Mouse (Mus musculus): Measurements from ENCODE around the gene Krtap3-1. TPM values are rescaled to one million over a fixed set of nuclear protein-coding genes. Genes with fewer than 3 reads are reported as not detected.
"Not testable (repeated sequence)": the region's sequence is repeated elsewhere in the genome, so short reads cannot be mapped to it uniquely, and the experiment has no call there.

Gene Krtap3-1
- total RNA-seq (2021): not detected
- long read RNA-seq, experiment 1: 0 reads
- long read RNA-seq, experiment 2: 0 reads

DNA sequence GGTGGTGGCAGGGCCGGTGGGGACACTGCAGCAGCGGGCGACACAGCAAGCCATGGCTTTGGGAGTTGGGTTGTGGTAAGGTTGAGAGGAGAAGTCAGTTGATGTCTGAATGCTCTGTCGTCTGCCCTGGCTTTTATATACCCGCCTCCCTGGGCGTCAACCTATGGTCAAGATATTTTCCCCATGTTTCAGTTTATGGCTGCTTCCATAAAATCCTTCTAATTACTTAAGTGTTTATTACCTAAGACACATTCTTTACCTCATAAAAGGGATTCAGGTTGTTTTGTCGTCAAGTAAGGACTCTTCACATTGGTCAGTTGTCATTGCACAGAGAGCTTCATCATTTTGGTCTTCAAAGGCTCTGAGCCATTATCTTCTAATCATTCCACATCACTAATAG lies at the start of gene Krtap3-1:
Gene Krtap3-1 (minus strand): TSS at position 101 of the 400 bp plus-strand sequence.
- DNase-seq (ENCODE audit: low spot score in 2 of 2): no peak

DNA sequence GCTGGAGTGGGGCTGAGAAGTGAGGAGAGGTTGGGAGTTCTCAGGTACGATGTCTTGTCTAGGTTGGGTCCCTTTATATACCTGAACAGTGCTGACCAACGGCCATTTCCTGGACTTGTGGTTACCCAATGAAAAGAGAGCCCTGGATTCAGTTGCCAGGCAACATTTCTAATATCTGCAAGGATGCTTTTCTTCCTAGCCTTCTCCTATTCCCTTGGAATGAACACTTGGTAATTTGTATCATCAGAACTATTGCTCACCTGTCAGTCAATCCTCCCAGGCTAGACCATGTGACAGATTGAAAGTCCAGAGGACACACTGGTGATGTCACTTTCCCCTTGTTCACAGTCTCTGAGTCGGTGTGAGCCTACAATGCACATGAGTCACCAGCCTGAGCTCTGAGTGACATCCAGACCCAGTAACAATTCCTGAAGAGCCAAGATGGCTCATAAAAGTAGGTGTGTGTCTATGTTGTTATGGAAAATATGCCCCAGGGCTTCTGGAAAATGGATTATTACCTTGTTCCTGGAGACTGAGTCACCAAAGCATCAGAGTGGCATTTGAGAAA lies 48.5 kb upstream of the Krtap3-1 start, which contains the start of gene Krtap2-4:
Gene Krtap2-4 (minus strand): TSS at position 51 of the 568 bp plus-strand sequence.
- no peak for DNase-seq (ENCODE audit: low spot score in 2 of 2)

DNA sequence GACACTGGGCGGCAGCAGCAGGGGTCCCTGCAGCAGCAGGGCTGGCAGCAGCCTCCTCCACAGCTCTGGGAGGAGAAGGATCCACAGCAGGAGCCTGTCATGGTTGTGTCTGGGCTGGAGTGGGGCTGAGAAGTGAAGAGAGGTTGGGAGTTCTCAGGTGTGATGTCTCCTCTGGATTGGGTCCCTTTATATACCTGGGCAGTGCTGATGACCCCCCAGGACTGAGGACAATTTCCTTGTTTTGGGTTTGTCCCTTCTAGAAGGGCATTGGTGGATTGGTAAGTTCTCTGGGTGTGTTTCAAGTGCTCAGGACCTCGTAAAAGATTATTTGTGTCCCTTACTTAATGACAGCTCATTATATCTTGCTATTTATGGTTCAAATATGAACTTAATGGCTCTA lies 43.7 kb upstream of the Krtap3-1 start, which contains the start of gene Gm11937:
Gene Gm11937 (minus strand): TSS at position 101 of the 400 bp plus-strand sequence.
- DNase-seq (ENCODE audit: low spot score in 2 of 2): not testable (repeated sequence)

DNA sequence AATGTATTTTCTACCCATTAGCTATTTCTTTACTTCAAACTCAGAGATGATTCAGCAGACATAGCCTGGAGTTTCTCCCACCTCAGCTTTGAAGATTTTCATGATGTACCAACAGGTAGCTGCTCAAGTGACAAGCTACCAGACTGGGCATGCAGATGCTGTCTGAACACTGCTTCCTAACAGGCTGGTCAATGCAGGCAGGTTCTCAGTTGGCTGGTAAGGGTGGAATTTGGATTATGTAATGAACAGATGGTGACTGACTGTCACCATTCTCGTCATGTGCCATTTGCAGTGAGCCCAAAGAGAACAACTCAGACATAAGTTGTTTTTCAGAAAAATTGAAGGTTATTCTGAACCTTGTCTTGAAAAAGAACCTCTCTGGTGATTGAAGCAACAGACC lies 42.7 kb upstream of the Krtap3-1 start:
- peak; percentile 25 to 46 for DNase-seq (ENCODE audit: low spot score in 2 of 2)

DNA sequence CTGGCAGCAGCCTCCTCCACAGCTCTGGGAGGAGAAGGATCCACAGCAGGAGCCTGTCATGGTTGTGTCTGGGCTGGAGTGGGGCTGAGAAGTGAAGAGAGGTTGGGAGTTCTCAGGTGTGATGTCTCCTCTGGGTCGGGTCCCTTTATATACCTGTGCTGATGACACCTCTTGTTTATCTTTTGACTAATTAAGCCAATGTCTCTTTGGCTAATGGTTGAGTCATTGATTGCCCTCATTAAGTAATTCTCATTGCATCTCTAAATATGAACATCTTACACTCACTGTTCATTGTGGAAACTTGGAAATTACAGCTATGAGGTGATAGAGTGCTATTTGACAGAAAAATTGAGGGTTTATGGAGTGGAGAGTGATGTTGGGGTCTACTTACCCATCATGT lies 36.8 kb upstream of the Krtap3-1 start, which contains the start of gene Gm11938:
Gene Gm11938 (minus strand): TSS at position 101 of the 400 bp plus-strand sequence.
- not testable (repeated sequence) for DNase-seq (ENCODE audit: low spot score in 2 of 2)

DNA sequence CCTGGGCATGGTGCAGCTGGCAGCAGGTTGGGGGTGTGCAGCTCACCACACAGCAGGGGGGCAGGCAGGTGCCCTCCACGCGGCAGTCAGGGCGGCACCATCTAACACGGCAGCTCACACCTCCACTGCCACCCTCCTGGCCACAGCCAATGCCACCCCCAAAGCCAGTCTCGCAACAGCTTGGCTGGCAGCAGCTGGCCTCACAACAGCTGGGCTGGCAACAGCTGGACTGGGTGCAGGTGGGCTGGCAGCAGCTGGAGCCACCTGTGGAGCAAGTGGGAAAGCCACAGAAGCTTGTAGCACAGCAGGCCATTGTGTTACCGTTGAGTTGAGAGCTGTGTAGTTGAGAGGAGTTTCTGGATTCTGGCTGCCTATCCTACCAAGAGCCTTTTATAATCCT lies 31.3 kb upstream of the Krtap3-1 start, which contains the start of gene Krtap9-3:
Gene Krtap9-3 (minus strand): TSS at position 364 of the 400 bp plus-strand sequence.
- DNase-seq (ENCODE audit: low spot score in 2 of 2): not testable (repeated sequence)

DNA sequence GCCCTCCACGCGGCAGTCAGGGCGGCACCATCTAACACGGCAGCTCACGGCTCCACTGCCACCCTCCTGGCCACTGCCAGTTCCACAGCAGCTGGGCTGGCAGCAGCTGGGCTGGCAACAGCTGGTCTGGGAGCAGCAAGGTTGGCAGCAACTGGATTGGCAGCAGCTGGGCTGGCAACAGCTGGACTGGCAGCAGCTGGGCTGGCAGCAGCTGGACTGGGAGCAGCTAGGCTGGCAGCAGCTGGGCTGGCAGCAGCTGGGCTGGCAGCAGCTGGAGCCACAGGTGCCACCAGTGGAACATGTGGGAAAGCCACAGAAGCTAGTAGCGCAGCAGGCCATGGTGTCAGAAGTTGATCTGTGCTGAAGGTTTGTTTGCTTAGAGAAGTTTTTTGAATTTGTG lies 24.6 kb upstream of the Krtap3-1 start, which contains the start of gene Krtap1-3:
Gene Krtap1-3 (minus strand): TSS at position 359 of the 400 bp plus-strand sequence.
- DNase-seq (ENCODE audit: low spot score in 2 of 2): no peak

DNA sequence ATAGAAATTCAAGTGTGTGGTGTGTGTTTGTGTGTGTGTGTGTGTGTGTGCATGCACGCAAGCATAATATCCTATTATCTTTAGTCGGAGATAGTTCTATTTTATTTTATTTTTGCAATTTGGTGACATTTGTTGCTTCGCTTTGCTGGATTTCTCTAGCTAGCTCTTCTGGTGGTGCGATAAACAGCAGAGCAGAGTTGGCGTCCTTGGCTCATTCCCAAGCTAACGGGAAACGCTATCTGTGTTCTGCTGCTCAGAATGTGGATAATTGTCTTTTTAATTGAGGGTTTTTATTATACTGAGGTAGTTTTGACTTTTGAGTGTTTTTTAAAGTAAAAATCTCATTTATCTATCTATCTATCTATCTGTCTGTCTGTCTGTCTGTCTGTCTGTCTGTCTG lies 18.7 kb upstream of the Krtap3-1 start:
- peak; percentile 14 to 32 for DNase-seq (ENCODE audit: low spot score in 2 of 2)

DNA sequence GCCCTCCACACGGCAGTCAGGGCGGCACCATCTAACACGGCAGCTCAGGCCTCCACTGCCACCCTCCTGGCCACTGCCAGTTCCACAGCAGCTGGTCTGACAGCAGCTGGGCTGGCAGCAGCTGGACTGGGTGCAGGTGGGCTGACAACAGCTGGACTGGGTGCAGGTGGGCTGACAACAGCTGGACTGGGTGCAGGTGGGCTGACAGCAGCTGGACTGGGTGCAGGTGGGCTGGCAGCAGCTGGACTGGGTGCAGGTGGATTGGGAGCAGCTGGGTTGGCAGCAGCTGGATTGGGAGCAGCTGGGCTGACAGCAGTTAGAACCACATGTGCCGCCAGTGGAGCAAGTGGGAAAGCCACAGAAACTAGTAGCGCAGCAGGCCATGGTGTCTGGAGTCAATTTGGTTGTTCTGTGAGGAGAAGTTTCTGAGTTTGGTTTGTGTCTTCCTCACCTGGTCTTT lies 16.8 kb upstream of the Krtap3-1 start, which contains the start of gene Krtap1-4:
Gene Krtap1-4 (minus strand): TSS at position 410 of the 460 bp plus-strand sequence.
- DNase-seq (ENCODE audit: low spot score in 2 of 2): no peak

DNA sequence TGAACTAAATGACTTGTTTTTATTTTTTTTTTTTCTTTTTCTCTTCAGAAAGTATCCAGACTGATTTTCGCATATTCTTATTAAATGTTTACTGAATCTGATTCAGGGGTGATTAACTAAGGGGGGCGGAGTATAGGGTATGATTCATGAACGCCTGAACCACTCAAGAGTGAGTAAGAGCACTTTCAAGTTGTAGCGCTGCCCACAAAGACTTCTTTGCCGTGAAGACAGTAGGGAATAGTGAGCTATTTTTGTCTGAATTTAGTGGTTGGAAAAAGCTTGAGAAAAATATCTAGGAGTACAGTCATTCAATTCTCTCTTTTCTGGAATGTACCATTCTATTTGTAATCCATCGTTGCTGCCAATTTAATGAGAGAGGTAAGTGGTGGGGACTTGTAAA lies 15.1 kb upstream of the Krtap3-1 start:
- no peak for DNase-seq (ENCODE audit: low spot score in 2 of 2)

DNA sequence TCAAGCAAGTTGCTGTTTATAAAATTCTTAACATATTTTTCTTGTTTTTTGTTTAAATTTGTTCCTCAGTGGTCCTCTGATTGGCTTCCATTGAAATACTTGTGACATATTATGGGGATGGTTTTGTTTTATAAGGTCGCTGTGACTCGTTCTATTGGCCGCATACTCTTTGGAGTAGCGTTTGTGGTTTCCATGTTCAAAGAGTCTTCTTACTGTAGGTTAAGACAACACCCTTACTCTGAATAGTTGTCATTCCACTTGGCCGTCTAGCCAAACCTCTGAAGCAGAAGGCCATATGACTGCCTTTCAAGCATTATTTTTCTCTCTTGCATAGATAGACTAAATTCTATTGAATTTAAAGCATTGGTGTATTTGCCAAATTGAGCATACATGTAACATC lies 14.6 kb upstream of the Krtap3-1 start:
- DNase-seq (ENCODE audit: low spot score in 2 of 2): no peak

DNA sequence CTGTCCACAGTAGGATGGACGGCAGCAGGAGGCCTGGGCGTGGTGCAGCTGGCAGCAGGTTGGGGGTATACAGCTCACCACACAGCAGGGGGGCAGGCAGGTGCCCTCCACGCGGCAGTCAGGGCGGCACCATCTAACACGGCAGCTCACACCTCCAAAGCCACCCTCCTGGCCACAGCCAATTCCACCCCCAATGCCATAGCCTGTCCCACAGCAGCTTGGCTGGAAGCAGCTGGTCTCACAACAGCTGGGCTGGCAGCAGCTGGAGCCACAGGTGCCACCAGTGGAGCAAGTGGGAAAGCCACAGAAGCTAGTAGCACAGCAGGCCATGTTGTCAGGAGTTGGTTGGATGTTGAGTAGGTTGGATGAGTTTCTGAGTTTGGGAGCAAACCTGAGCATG lies 14.2 kb upstream of the Krtap3-1 start, which contains the start of gene Krtap1-5:
Gene Krtap1-5 (minus strand): TSS at position 381 of the 400 bp plus-strand sequence.
- no peak for DNase-seq (ENCODE audit: low spot score in 2 of 2)

DNA sequence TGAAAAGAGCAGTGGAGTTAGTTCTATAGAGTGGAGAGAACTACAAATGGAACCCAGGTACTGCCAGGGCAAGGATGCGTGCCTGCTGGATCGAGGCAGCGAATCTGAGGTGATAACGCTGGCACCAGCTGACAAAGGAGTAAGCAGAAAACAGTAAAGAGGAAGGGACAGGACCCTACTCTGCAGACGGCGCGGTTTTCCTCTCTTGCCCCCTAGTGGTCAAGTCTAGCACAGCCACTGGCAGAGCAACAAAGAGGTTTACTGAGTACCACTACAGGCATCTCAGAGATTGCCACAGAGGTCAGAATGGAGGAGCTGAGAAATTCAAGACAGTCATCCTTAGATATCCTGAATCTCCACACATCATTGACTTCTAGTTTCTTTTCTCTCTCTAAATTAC lies 7.7 kb upstream of the Krtap3-1 start:
- peak; percentile 49 to 68 for DNase-seq (ENCODE audit: low spot score in 2 of 2)

DNA sequence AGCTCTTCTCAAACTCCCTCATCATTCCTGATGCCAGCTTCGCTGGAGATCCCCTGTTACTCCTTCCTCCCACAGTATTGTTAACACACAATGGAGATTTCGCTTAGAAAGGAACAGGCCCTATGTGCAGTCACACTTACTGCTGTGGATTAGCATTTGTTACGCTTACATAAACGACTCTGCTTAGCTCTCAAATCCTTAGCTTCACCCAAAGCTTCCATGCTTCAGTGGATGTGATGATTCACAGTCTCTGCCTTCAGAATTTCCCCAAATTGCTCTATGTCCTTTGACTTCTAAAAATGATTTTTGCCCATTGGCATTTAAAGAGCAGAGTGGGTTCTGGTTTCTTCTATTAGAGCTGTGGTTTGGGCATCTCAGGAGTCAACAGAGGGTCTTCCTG lies 6.7 kb upstream of the Krtap3-1 start:
- peak in 1 of 2 experiments; percentile 31 for DNase-seq (ENCODE audit: low spot score in 2 of 2)

DNA sequence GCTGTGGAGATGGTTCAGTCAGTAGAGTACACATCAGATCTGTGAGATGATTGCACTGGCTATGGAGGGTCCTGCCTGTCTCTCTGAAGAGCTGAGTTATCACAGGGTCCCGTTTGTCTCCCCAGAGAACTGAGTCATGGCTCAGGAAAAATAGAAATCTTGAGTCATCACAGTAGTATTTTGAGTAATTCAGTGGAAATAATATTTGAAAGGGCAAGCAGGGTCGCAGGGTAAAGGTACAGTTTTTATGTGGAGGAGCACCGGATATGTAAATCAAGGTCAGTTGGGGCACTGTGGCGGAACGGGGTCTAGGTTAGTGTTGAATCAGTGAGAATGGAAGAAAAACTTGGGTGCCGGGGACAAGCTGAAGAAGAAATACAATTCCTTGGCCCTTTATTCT lies 3.9 kb downstream of the Krtap3-1 start:
- no peak for DNase-seq (ENCODE audit: low spot score in 2 of 2)

DNA sequence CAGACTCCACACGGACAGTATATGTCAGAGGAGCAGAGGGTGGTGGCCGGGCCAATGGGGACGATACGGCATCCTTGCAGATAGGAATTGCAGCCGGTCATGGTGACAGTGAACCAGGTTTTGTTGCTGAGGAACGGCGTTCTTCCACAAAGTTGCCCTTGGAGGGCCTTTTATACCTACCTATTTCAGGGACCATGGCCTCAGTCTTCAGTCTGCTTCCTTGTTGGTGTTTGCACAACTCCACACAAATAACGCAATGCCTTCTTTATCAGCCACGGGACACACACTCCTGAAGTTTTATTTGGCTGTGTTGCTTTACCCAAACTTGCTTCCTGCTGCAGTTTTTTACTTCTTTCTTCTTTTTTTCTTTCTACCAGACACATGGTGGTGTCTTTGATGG lies 7.1 kb downstream of the Krtap3-1 start, which contains the start of gene Gm11939:
Gene Gm11939 (minus strand): TSS at position 101 of the 400 bp plus-strand sequence.
- DNase-seq (ENCODE audit: low spot score in 2 of 2): no peak

DNA sequence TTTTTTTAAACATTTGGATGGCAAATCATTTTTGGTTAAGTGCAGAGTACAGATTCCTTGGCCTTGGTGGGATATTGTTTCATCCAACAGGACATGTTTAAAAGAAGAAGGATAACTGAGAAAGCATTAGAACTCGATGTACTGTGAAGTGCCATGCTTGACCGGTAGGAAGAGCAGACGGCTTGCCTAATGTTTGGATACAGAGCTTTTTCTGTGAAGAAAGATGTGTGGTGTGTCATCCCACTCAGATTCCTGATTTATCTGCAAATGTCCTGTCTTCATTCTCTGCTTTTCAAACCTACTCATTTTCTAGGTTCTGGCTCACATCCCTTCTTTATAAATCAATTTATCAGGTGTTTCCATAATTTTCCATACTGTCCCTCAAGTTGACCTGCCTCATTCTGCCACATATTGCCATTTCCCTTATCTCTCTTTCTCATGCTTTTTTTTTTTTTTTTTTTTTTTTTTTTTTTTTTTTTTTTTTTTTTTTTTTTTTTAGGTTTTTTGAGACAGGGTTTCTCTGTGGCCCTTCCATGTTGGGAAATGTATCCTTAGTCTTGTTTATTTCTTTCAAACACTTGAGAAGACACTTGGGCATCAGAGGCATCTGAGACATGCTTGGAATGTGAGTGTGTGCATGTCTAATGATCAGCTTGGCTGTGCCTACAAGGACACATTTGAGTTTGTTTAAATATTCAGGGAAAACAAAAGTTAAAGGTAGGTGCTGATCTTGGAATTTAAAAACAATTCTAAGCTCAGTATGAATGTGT lies 8.3 kb downstream of the Krtap3-1 start:
- no peak for DNase-seq (ENCODE audit: low spot score in 2 of 2)

DNA sequence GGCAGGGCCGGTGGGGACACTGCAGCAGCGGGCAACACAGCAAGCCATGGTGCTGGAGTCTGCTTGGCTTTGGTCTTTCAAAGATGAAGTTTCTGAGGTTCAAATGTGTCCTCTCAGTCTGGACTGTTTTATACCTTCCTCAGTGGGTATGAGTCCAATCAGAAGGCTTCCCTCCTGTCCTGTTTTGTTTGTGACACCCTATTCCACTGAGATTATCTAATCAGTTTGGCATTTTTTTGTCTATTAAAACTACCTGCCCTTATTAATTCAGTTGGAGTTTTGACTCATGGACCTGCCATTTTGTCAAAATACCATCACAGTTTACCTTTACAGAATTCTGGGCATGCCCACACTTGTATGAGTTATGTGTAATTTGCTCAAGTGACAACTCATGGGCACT lies 9.7 kb downstream of the Krtap3-1 start, which contains the start of gene Krtap3-2:
Gene Krtap3-2 (minus strand): TSS at position 101 of the 400 bp plus-strand sequence.
- DNase-seq (ENCODE audit: low spot score in 2 of 2): no peak

DNA sequence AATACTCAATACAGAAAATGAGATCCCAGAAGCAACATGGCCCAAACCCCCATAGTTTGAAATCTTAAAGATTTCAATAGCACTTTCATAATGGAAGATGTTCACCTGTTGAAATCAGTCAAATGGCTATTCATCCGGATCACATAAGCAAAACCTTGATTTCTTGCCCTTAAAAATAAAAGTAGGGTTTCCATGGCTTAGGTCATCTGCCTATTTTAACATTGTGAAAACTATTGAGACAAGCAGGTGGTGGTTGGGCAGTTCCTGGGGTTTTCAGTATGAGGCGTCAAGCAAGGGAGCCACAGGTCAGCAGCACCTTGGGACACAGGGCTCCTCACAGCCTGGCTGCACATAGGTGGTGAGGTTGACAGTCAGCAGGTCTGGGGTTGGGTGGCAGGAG lies 10.2 kb downstream of the Krtap3-1 start:
- no peak for DNase-seq (ENCODE audit: low spot score in 2 of 2)

DNA sequence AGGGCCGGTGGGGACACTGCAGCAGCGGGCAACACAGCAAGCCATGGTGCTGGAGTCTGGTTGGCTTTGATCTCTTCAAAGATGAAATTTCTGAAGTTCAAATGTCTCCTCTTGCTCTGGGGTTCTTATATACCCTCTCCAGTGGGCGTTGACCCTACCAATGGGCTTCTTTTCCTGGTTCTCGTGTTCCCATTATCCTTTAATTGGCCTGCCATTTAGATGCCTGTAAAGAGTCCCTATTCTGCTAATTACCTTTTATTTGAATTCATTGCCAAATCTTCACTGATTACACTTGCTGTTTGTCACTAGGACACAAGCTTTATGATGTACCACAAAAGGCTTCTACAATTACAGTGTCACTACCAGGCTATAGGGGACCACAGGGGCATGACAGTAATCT lies 15.7 kb downstream of the Krtap3-1 start, which contains the start of gene Krtap3-3:
Gene Krtap3-3 (minus strand): TSS at position 101 of the 400 bp plus-strand sequence.
- no peak for DNase-seq (ENCODE audit: low spot score in 2 of 2)

DNA sequence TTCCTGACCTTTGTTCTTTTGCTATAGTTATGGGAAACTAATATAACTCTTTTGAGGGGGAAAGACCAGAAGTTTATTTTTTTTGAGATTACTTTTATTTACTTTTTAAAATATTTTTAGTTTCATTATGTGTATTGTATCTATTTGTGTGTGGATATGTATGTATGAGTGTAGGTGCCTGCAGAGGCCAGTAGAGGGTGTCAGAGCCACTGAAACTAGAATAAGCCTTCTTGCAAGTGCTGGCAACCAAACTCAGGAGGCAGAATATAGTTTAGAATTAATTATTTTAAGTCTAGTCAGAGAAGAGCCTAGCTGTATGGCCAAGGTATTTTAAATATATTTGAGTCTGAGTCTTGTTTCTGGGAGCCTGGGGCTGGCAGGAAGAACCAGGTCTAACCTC lies 18.5 kb downstream of the Krtap3-1 start:
- no peak for DNase-seq (ENCODE audit: low spot score in 2 of 2)
